Mouse (Mus musculus): ENCODE measurements around the gene Rpl36al.

Rpl36al gene

DNA sequence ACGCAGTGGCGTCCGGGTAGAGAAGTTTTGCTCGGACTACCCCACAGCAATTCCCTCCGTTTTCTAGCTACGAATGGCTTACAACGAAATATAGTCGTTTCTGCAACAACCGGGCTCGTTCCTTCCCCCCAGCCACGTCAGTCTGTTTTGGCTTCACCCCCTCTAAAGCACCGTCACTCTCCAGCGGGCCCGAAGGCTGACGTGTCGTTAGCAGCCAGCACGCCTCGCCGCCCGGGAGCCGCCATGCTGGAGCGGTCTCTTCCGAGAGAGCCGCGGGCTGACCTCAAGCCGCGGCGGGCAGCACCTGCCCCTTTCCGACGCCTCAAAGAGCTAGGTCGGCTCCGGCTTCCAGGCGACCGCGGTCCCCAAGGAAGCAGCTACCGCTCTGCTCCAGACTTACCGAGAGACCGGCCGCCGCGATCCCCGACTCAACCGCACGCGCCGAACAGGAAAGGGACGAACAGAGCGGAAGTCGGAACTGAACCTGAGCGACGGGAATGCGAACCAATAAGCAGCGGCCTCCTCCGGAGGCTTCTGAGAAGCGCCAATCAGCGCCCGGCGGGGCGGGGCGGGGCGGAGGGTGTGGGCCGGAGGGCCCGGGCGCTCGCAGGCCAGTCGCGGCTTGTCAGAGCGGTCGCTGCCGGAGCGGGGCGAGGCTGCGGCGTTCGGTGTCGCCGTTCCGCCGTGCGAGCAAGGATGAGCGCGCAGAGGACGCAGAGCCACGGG is at the start of gene Rpl36al, which contains the start of gene Mgat2:
Gene Rpl36al, minus strand, starts transcription at position 501 of the 726 bp plus-strand sequence.
Gene Mgat2, plus strand, starts transcription at position 575 of the 726 bp plus-strand sequence.
- in situ Hi-C loops (cut with MboI, MseI): no loop called here

DNA sequence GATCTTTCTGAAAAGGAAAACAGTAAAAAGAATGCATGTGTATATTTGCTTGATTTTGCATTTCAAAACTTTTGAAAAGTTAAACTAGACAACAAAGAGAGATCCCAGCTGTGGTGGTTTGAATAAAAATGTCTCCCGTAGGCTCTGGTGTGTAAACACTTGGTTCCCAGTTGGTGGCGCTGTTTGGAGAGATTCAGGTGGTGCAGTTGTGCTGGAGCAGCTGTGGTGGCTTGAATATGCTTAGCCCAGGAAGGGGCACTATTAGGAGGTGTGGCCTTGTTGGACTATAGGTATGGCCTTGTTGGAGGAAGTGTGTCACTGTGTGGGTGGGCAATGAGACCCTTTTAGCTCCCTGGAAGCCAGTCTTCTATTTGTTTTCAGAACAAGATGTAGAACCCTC is 45.4 kb upstream of the Rpl36al start:
- in situ Hi-C loops (cut with MboI, MseI): loop anchor here in 1 of 2 experiments (5.0 kb wide), 1 partner anchor 93 kb away; no protein-coding TSS in a partner anchor

- in situ Hi-C loops (cut with MboI, MseI): loop anchor here in 1 of 2 experiments (5.0 kb wide), 1 partner anchor 94 kb away; no protein-coding TSS in a partner anchor
Observed at GRCm38 (mm10) chr12:69227776-69228466, 44.0 kb upstream of the Rpl36al start, which contains the start of gene Pole2. Gene Pole2 (minus strand): TSS chr12:69228195.

DNA sequence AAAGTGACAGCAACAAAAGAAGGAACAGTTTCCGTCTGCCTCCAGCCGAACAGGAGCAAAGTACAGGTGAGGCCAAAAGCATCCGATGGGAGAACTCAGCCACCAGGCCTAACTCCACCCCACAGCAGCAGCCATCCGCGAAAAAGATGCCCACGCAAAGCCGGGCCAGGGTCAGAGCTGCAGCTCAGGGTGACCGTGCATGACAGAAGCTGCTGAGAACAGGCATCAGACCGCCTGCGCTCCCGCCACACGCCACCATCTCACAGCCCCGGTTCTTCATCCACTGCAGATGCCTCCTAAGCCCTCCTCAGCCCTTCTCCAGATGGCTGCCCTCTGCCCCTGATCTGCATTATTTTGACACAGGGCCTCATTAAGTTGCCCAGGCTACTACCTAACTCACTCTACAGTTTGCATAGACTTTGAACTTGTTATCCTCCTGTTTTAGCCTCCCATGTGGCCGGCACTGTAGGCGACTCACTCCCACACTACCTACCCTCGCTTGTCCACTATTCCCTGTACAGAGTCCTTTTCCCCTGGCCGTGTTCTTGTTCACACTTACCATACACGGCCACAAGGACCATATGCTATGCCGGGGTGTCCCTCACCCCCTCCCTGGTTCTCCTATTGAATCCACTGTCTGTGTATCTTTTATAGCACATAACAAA is 36.9 kb upstream of the Rpl36al start:
- in situ Hi-C loops (cut with MboI, MseI): no loop called here

DNA sequence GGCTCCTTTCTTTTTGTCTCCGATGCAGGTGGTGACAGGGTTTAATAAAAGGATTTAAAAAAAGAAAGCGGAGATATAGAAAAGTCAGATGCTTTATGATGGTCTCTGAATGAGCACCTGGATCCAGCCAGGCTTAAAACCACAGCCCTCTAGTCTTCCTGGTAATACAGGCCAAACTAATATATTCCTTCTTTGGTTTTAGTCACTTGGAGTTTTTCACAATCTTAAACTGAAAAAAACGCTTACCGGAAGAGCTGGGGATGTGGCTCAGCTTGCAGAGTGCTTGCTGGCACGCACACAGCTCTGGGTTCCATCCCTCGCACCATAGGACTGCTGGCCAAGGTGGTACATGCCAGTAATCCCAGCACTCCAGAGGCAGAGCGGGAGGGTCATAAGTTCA is 32.7 kb upstream of the Rpl36al start:
- in situ Hi-C loops (cut with MboI, MseI): loop anchor here (5.0 to 10.0 kb wide), 2 partner anchors 81 to 98 kb away; partner anchors contain the start of gene Klhdc2 (in 1 of the 2)

GRCm38 (mm10) chr12:69215000-69215785 is 31.3 kb upstream of the Rpl36al start:
- in situ Hi-C loops (cut with MboI, MseI): loop anchor here (5.0 to 10.0 kb wide), 2 partner anchors 82 to 100 kb away; partner anchors contain the start of gene Klhdc2 (in 1 of the 2)

GRCm38 (mm10) chr12:69214393-69214792 is 30.5 kb upstream of the Rpl36al start:
- in situ Hi-C loops (cut with MboI, MseI): loop anchor here in 1 of 2 experiments (10.0 kb wide), 1 partner anchor 100 kb away; no protein-coding TSS in a partner anchor

- in situ Hi-C loops (cut with MboI, MseI): loop anchor here in 1 of 2 experiments (10.0 kb wide), 1 partner anchor 102 kb away; no protein-coding TSS in a partner anchor
Observed at GRCm38 (mm10) chr12:69213186-69213777, 29.4 kb upstream of the Rpl36al start.

GRCm38 (mm10) chr12:69211057-69211456 is 27.2 kb upstream of the Rpl36al start:
- in situ Hi-C loops (cut with MboI, MseI): loop anchor here in 1 of 2 experiments (10.0 kb wide), 1 partner anchor 104 kb away; no protein-coding TSS in a partner anchor

DNA sequence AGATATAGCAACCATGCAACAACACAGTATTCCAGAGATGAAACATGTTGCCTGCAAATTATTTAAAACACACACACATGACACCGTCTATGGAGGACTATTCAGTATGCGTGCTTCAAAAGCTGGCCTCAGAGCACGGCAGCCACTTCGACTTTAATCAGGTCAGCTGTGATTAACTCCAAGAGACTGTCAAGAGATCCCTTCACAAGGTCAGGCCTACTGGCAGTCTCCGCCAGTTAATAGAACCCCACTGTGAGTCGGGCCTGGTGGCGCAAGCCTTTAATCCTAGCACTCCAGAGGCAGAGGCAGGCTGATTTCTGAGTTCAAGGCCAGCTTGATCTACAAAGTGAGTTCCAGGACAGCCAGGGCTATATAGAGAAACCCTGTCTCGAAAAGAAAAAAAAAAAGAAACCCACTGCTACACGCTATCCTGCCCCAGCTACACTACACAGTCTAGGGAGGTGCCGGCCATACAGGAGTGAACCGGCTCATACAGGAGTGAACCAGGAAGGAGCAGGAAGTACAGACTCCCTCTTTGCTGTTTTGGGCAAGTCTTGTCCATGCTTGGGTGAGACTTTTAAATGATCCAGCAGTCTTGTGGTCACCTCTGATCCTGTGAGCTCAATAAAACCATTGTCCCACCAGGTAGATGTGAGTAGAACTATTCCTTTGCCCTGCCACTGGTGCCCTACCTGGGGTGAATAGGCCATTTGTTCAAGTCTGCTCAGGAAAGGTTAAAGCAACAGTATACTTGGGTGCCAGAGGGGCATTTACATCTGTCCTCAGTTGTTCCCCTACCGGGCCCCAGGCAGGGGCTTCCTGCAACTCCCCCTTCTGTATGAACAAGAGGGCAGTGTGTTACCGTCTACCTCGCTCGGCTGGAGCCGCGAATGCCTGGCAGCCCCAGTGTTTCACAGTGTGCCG is 26.4 kb upstream of the Rpl36al start:
- in situ Hi-C loops (cut with MboI, MseI): loop anchor here in 1 of 2 experiments (10.0 kb wide), 1 partner anchor 104 kb away; no protein-coding TSS in a partner anchor

- in situ Hi-C loops (cut with MboI, MseI): no loop called here
Observed at GRCm38 (mm10) chr12:69208520-69208919, 24.6 kb upstream of the Rpl36al start.

GRCm38 (mm10) chr12:69207926-69208325 is 24.0 kb upstream of the Rpl36al start:
- in situ Hi-C loops (cut with MboI, MseI): no loop called here

- in situ Hi-C loops (cut with MboI, MseI): no loop called here
Observed at GRCm38 (mm10) chr12:69207396-69207795, 23.5 kb upstream of the Rpl36al start.

GRCm38 (mm10) chr12:69204052-69204833 is 20.4 kb upstream of the Rpl36al start, which contains the start of gene Gm49384:
Gene Gm49384 (minus strand): TSS chr12:69204267.
- in situ Hi-C loops (cut with MboI, MseI): no loop called here

GRCm38 (mm10) chr12:69198985-69199384 is 15.1 kb upstream of the Rpl36al start:
- in situ Hi-C loops (cut with MboI, MseI): no loop called here

GRCm38 (mm10) chr12:69198164-69198535 is 14.3 kb upstream of the Rpl36al start, which contains the start of gene Dnaaf2:
Gene Dnaaf2 (minus strand): TSS chr12:69198429.
- in situ Hi-C loops (cut with MboI, MseI): no loop called here

DNA sequence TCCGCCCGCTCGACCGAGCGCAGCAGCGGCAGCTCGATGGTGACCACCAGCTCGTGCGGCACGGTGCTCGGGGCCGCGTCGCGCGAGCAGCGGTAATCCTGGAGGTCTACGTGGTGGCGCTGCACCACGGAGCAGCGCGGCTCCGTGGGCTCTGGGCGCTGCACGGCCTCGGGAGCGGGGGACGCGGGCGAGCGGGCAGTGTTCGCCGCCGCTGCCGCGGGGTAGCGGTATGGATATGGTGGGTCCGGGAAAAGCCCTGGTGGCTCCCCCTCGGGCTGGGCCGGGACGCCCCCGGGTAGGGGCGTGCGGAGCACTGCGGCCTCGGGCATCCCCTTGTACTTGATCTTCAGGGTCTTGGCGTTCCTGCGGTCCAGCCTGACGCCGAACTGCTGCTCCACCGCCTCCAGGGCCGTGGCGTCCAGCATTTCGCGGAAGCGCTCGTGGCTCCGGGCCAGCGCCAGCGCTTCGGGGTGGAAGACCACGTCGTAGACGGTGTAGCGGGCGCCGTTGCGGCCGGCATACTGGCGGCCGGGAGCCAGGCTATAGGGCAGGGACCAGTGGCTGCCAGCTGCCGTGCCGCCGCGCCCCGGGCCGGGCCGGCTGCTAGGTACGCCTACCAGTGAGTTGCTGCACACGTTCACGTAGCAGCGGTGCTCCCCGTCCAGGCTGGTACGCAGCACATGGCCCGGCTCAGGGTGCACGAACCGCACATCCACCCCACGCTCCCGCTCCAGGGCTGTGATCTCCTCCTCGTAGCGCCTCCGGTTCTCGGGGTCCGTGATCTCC is 13.7 kb upstream of the Rpl36al start:
- in situ Hi-C loops (cut with MboI, MseI): no loop called here
